Mouse (Mus musculus) small intestine, adult 2 months (tissue): Measurements from ENCODE around the gene A730071L15Rik. TPM values are rescaled to one million over a fixed set of nuclear protein-coding genes. Genes with fewer than 3 reads are reported as not detected.
A peak's percentile ranks its signal among the peaks of the same experiment; 100 is the strongest.

ENCODE experiments used
- H3K27ac ChIP-seq: fragments of 200-500 bp; 2 replicates; pipeline ENCODE4 v1.5.1; 2012; ENCODE audit warnings: low read depth, low read length, control low read depth, inconsistent platforms; ENCODE audit not compliant: insufficient read depth
- H3K27me3 ChIP-seq: fragments of 200-500 bp; 2 replicates; pipeline ENCODE4 v1.6.1; 2012; ENCODE audit warnings: mild to moderate bottlenecking, moderate library complexity, low read length, inconsistent platforms; ENCODE audit not compliant: control insufficient read depth, insufficient read depth
- H3K36me3 ChIP-seq: fragments of 200-500 bp; 2 replicates; pipeline ENCODE4 v1.6.1; 2012; ENCODE audit warnings: mild to moderate bottlenecking, low read length, control low read depth, inconsistent platforms; ENCODE audit not compliant: control insufficient read depth, insufficient read depth
- H3K4me1 ChIP-seq: fragments of 200-500 bp; 2 replicates; pipeline ENCODE4 v1.6.1; 2012; ENCODE audit warnings: low read length, inconsistent platforms, mixed read lengths; ENCODE audit not compliant: control insufficient read depth, insufficient read depth, insufficient read length
- H3K4me3 ChIP-seq: fragments of 200-500 bp; 2 replicates; pipeline ENCODE4 v1.5.1; 2012; ENCODE audit warnings: low read depth, mild to moderate bottlenecking, control low read depth, inconsistent platforms, low read length, moderate library complexity
- CTCF ChIP-seq: fragments of 200-500 bp; IDR thresholded peaks from 2 replicates; pipeline ENCODE4 v1.5.1; 2012; ENCODE audit warnings: low read depth, mild to moderate bottlenecking, control low read depth, inconsistent platforms, low read length, moderate library complexity, mixed read lengths; ENCODE audit not compliant: insufficient replicate concordance, insufficient read length; ENCODE audit errors: extremely low read depth
- POLR2A ChIP-seq: fragments of 200-500 bp; IDR thresholded peaks from 2 replicates; pipeline ENCODE4 v1.6.1; 2012; ENCODE audit warnings: low read depth, mild to moderate bottlenecking, control low read depth, inconsistent platforms, low read length, moderate library complexity
- WGBS: fragments of 180-500 bp; shearing (Covaris S2); methylation state at CpG from one replicate; pipeline ENCODE4 v1.1.7; 2018; 5-methylcytosine and 5-hydroxymethylcytosine counted together
- polyA plus RNA-seq: library from polyadenylated mRNA; depleted of rRNA; stranded (reverse); fragments of >200 nt; gene quantifications from 2 replicates; pipeline ENCODE4 v1.2.3, GENCODE M21; 2012; rRNA removed

Gene A730071L15Rik
- polyA plus RNA-seq, 1 experiment: not detected

GRCm38 (mm10) chr11:6230012-6230411 lies 30.2 kb downstream of the A730071L15Rik start, which contains the start of gene Npc1l1:
Gene Npc1l1, minus strand, starts transcription at chr11:6230143.
- no peak for TF ChIP-seq CTCF
- peak; percentile 94 for TF ChIP-seq POLR2A
- Histone ChIP-seq H3K4me1 (peaks cover 14% of the 10 kb centered on the region; the same call in 1 of the 2 replicates), H3K27ac (peak within 1 kb of the TSS; percentile 99), H3K4me3 (peak within 1 kb of the TSS; percentile 78), H3K36me3 (peaks cover 43% of the 10 kb centered on the region), H3K27me3 (no peaks in the 10 kb centered on the region)
- WGBS: 28% methylated on average over 7 of the region's 7 CpGs

DNA sequence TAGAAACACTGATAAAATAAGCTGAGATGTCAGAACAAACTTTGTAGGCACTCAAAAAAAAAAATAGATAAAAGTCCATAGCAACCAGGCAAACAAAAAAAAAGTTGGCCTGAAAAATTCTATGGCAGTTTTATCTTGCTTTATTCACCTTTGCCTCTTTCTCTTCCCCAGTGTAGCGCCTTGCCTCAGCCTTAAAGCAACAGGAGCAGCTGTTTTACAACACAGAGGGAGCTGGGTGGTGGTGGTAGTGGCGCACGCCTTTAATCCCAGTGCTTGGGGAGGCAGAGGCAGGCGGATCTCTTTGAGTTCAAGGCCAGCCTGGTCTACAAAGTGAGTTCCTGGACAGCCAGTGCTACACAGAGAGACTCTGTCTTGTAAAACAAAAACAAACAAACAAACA lies 33.2 kb downstream of the A730071L15Rik start:
- TF ChIP-seq CTCF: no peak
- no peak for TF ChIP-seq POLR2A
- WGBS: 36% methylated on average over 4 of the region's 4 CpGs
- peaks cover 14% of the 10 kb centered on the region for H3K36me3 ChIP-seq
- H3K4me1 ChIP-seq: peaks cover 14% of the 10 kb centered on the region; the same call in 1 of the 2 replicates
- no peaks in the 10 kb centered on the region for H3K27me3 ChIP-seq
- peak overlapping the region; percentile 72 for H3K27ac ChIP-seq
- no peak overlapping the region for H3K4me3 ChIP-seq

- Histone ChIP-seq H3K36me3 (no peaks in the 10 kb centered on the region), H3K4me3 (no peak overlapping the region), H3K27me3 (no peaks in the 10 kb centered on the region), H3K4me1 (peaks cover 11% of the 10 kb centered on the region), H3K27ac (no peak overlapping the region)
- TF ChIP-seq CTCF (no peak), POLR2A (no peak)
- 64% methylated on average over 19 of the region's 19 CpGs for WGBS
These were observed 44.9 kb downstream of the A730071L15Rik start for GRCm38 (mm10) chr11:6244707-6245106.

Other genes with a start within 250 kb of the A730071L15Rik start
- gene Gck, start 249.9 kb upstream of the A730071L15Rik start, polyA plus RNA-seq: 0.33 and 1.2 TPM in 2 replicates
- 56.2 and 84.5 TPM in 2 replicates for gene Ykt6, start 244.3 kb upstream of the A730071L15Rik start, polyA plus RNA-seq
- gene Camk2b, start 133.7 kb upstream of the A730071L15Rik start, polyA plus RNA-seq: 1.2 and 8.1 TPM in 2 replicates
- 13.1 and 26.2 TPM in 2 replicates for gene Nudcd3, start 386 bp downstream of the A730071L15Rik start, polyA plus RNA-seq
- 161 and 819 TPM in 2 replicates for gene Npc1l1, start 30.1 kb downstream of the A730071L15Rik start, polyA plus RNA-seq
- gene Ddx56, start 67.7 kb downstream of the A730071L15Rik start, polyA plus RNA-seq: 11.1 and 12.4 TPM in 2 replicates
- 103 and 182 TPM in 2 replicates for gene Tmed4, start 74.8 kb downstream of the A730071L15Rik start, polyA plus RNA-seq
- 164 and 346 TPM in 2 replicates for gene Ogdh, start 91.6 kb downstream of the A730071L15Rik start, polyA plus RNA-seq
- gene Zmiz2, start 189.0 kb downstream of the A730071L15Rik start, polyA plus RNA-seq: 68.7 and 85.9 TPM in 2 replicates
- gene Ppia, start 215.4 kb downstream of the A730071L15Rik start, polyA plus RNA-seq: 275 and 276 TPM in 2 replicates
- gene H2afv, start 244.4 kb downstream of the A730071L15Rik start, polyA plus RNA-seq: 63.8 and 141 TPM in 2 replicates